Mouse (Mus musculus): Measurements from ENCODE around the gene Spata5.

Spata5 gene

DNA sequence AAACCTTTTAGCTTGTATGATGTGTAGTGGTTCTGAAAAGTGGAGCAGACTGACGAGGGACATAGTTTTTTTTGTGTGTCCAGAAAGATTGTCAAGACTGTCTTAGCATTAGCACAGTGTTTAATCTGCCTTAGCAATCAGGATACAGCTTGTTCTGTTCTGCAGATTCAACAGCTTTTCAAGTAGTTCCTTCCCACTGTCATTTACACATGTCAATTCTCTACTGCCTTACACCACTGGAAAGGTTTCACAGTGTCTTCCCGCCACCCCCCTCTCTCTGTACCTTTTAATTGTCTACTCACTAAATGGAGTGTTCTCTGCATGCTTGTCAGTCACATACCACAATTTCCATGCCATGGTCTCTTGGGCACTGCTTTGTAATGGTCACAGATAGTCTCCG lies 1.5 kb downstream of the Spata5 start:
- DNase-seq = no peak

DNA sequence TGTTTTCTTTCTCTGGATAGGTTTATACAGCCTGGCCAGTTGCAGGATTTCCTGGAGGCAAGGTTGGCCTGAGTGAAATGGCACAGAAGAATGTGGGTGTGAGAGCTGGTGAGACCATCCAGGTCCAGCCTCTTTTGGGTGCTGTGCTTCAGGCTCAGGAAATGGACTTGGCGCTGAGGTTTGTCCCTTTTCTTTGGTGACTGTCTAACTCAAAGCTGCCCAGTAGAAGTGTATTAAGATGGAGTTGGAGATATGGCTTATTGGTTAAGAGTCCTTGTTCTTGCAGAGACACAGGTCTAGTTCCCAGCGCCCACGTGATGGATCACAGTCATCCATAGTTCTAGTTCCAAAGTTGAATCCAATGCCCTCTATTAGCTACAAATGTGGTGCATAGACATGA lies 6.4 kb downstream of the Spata5 start:
- DNase-seq = no peak

DNA sequence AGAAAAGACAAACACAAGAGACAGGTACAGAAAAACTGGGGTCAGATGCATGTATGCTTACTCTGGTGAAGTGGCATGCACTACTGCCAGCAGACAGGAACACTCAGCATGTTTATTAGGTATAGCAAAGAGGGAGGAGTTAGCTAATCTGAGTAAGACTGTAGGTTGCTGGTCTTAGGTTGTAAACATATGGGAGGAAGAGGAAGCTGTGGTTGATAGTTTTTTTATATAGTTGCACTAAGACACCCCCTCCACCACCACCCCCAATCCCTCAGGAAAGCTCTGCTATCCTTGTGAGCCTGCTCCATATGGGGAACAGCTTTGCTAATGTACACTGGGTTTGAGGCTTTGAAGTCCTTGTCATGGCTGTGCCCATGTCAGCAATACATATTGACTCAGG lies 10.7 kb downstream of the Spata5 start:
- DNase-seq = no peak

DNA sequence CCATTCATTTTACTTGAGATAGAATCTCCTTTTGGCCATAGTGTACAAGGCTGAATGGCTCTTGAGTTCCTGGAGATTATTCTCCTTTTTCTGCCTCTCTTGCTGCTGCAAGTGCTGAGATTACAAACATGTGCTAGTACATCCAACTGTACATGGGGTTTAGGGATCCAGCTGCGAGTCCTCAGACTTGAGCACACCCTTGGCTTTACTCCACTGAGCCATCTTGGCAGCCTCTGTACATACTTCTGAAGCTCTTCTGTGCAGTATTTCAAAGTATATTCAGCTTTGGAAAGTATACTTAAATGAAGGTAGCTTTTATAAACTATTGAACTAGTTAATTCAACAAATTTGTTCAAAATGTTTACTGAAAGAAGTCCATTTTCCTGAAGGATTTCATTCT lies 20.1 kb downstream of the Spata5 start:
- DNase-seq = no peak

DNA sequence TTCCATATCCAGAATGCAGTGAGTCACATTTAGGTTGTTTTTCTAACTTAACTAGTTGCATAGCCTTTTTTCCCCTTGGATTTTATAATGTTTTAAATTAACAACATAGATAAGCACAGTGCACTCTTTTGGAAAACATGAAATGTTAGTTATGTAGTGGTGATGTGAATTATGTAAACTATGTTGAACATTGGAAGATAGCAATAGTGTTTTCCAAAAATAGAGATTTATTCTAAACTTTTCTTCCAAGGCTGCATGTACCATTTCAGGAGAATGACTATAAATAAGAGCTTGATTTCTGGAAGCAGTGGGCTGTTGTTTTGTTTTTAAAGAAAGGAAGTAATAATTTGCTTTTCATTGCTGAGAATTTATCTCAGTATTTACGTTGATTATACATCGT lies 23.7 kb downstream of the Spata5 start:
- DNase-seq = no peak

DNA sequence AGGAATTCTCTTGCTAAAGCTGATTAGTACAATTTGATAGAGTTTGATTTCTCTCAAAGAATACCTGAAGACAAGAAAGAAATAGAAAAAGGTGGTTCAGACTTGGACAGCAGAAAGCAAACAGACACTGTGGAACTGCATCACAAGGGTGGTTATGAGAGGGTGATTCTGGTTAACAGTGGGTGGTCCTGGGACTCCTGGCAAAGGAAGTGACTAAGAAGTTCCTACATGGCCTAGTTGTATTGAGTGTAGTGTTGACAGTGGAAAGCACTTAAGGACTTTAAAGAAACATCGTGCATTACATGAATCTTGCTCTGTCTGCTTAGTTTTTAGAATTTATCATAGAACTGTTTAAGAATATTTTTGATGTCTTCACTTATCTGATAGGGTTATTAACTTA lies 36.3 kb downstream of the Spata5 start:
- DNase-seq = no peak

DNA sequence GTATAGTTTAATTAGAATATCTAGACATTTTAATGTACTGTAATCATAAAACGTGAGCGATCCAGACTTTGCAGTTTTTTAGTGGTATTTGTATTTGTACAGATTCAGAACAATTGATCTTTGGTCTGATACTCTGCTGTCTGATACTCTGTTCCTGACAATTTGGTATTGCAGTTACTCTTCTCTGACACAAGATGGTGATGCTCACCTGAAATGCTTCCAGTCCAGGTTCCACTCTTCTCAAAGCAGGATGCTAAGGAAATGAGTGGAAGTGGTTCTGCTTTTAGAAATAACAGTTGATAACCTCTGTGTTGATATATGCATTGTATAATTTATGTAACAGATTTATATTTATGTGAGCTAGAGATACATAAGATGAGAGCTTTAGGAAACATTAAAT lies 48.5 kb downstream of the Spata5 start:
- no peak for DNase-seq

DNA sequence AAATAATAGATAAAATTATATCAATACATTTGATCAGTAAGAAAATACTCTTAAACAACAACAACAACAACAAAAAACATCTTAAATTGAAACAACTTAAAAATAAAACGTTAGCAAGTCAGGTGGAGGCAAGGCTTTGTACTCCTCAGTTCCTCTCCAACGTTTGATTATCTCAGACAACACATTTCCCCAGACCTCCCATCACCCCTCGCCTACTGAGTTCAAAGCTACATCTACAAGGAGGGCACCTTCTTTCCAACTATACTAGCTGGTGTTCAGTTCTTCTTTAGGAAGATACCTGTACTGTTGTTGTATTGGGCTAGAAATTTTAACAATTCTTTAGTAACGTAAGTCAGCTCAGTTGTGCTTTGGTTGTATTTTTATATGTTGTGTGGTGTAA lies 49.7 kb downstream of the Spata5 start:
- DNase-seq = no peak

DNA sequence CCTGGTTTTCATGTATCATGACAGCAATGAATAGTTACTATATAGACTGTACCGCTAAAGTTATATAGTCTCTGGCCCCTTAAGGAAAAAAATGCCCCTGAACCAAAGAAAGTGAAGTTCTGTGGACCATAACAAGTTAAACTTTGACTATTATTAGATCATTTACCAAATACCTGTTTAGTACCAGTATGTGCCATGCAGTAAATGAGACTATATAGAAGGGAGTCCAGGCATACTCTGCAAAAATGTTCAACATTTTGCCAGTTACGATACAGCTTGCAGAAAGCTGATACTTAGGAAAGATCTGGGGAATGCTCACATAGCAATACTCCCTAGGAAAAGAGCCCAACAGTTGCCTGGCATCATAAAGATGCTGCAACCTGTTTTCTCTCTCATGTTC lies 51.2 kb downstream of the Spata5 start:
- DNase-seq = no peak

DNA sequence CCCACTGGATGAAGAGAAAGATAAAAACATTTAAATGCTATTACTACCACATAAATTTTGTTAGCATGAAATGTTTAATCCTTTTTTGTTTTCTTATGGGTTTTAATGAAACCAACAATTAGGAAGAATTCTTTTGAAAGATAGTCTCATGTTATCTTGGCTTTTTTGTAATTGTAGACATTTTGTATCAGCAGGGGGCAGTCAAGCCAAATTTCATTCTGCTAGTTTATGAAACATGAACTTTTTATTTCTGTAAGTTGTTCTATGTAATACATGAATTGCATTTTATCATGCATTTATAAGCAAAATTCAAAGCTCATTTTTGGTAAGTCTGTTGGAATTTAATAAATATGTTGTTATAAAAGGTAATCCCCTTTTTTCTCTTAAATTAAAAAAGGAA lies 52.8 kb downstream of the Spata5 start:
- DNase-seq = no peak

DNA sequence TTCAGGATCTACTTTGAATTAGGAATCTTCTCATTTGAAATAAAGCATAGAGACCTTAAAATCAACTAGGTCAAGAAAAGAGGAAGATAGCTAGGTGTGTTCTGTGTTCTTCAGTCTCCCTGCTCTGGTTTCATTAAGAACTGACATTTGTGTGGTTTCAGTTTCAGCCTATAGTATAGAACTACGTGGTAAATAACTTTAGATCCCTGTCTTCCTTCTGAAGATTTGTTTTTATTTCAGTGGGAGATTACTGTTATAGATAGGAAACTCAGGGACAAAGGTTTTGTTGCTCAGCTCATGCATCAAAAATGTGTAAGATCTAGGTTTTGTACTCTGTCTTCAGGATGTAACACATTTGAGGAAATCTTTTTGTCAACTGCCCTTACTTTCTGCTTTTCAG lies 56.8 kb downstream of the Spata5 start:
- no peak for DNase-seq

DNA sequence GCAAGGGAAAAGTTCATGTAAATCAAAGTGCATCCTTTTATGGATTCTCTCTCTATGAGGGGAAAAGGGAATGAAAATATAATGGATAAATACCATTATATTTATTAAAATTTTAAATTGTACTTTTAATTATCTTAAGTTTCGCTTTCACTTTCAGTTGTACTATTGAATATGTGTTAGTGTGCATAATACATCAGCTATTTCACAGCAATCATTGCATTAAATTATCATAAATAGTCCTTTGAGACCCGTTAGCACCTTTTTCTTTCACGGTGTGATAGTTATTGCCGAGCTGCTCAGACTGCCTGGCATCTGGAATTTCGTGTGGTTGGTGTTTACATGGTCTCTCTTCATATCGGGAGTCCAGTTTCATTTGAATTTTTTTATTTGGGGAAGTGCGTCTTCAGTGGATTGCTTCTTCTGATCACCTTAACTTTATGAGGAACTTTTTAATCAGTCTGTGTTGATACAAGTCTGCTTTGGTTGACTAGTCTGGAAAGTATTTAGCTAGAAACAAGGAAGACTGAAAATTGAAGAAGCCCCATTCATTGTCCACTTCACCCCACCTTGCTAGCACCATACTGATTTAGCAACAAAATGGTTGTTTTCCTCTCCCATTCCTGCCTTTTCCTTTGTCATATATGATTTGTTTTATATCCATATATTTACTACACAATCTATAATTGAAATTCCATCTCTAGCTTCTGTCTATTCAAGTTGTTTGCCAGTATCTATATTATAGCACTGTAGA lies 57.9 kb downstream of the Spata5 start:
- DNase-seq = no peak

DNA sequence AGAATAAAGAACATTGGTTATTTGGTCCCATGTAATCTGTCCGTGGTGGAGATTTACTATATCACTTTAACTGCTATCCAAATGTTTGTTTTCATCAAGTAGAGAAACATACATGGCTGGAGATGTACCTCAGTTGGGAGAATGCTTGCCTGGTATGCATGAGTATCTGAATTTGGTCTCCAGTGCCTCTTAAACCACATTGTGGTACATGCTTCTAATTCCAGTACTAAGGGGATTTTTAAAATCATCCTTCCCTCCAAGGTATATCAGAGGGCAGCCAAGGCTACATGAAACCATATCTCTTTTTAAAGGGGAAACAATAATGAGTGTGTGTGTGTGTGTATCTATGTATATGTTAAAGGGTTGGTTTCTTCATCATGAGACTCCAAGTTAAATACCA lies 60.1 kb downstream of the Spata5 start:
- no peak for DNase-seq

DNA sequence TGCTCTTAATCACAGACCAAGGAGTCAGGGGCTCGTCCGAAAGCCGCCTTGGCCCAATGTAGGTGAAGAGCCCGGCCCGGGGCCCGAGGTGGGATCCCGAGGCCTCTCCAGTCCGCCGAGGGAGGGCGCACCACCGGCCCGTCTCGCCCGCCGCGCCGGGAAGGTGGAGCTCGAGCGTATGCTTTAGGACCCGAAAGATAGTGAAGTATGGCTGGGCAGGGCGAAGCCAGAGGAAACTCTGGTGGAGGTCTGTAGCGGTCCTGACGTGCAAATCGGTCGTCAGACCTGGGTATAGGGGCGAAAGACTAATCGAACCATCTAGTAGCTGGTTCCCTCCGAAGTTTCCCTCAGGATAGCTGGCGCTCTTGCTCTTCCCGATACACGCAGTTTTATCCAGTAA lies 61.6 kb downstream of the Spata5 start:
- no peak for DNase-seq

DNA sequence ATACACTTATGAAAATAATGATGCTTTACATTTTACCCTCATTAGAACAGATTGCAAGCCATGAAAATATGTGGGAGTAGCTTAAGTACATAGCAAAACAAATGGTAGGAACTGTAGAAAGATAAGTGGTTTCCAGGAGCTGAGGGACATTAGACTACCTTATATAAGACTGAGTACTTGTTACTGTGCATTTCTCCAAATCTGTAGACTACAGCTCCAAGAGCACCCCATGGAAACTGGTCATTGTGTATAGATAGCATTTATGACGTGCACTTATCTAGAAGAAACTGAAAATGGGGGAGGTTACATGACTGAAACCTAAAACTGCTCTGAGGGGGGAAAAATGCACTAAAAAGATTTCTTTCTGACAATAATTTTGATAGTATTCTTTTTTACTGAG lies 63.0 kb downstream of the Spata5 start:
- no peak for DNase-seq

DNA sequence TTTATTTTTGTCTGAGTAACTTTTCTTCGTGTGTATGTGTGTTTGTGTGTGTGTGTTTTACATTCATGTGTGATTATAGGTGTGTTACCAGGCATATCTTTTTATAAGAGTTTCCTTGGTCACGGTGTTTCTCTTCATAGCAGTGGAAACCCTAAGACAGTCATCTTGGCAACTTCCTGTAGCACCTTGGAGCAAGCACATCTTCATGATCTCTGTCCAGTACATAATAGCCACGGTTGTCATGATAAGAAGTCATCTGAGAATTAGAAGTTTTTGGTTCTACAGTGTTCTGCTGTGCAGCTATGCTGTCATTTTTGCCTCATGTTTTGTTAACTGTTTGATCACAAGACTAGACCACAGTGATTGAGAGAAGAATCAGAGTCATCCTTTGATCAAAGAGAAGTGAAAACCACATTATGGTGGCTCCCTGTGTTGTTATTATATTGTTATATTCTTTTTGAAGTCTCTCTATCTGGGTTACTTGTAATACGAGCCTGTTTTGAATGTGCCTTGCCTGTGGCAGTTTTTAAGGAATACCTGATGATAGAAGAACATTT lies 64.1 kb downstream of the Spata5 start:
- no peak for DNase-seq

DNA sequence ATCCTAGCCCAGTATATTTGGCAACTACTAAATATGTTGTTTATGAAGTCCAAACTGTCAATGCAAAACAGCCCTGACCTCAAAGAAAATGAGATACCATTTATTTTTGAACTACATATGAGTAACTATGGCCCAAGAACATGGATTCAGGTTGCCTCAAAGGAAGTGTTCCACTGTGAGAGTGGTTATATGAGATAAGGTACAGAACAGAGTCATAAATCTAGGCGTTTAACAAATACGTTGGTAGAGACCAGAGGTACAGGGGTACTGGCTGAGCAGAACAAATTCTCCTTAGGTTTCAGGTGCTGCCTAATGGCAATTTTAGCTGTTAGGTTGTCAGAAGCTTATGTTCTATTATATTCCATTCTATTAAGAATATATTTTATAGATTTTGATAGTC lies 67.9 kb downstream of the Spata5 start:
- no peak for DNase-seq

DNA sequence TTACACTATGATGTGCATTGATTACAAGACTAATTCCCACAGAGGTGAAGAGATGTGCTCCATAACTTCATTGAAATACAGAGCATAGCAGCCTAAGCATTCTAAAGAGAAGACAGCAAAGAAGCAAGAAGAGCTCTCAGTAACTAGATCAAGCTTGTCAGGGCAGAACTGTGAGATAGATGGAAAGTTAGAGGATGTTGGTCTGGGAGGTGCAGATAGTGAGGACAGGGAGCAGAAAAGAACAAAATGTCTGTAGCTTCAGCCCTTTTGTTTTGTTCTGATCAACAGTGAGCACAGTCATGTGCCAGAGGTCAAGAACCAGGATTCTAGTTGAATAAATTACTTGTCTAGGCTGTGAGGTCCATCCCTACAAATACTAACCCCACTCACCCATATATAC lies 68.5 kb downstream of the Spata5 start:
- DNase-seq = no peak

DNA sequence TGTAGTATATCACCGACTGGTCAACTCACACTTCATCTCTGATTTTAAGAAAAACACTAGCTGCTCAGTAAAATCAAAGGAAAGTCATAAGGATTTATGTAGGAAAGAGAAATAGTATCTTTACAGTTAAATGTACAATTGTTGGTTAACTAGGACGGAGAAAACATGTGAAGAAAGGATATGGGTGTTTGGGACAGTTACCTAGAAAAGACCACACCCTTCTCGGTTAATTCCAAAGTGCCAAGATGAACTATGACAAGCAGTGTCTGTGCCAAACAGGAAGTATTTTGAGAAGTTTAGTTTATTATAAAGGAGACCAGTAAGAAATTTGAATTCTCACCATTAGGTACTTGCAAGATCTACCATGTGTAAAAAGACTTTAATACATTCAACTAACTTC lies 70.3 kb downstream of the Spata5 start:
- no peak for DNase-seq

DNA sequence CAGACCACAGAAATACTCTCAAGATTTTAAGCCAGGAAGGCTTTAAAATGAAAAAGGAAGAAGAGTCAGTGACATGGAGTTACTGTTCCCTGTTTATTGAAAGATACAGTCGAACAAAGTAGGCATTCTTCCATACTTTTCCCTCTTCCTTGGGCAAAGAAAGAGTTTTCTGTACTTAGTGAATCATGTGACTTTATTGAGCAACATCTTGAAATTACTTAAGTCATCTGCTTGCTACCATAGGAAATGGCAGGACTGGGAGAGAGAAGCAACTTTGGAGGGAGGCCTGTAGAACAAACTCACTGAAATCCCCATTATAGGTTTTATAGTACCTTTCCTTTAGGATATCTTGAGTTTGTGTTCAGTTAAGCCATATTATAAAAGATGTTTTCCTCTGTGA lies 81.2 kb downstream of the Spata5 start:
- no peak for DNase-seq

DNA sequence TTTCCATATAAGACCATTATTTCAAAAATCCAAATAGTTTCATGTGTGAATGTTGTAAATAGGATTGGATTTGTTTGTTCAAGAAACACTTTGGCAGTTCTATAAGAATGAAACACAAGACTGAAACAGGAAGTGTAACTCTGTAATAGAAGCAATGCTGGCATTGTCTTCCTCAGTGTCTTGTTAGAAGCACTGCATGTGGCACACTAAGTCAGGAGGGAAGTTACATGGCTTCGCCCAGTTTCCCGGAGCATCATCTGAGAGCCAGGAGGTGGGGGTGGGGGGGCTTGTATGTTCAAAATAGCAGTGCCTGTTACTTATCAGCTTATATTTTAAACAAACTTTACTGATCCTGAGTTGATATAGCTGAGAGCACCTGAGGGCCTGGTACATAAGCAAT lies 82.9 kb downstream of the Spata5 start:
- DNase-seq = no peak

DNA sequence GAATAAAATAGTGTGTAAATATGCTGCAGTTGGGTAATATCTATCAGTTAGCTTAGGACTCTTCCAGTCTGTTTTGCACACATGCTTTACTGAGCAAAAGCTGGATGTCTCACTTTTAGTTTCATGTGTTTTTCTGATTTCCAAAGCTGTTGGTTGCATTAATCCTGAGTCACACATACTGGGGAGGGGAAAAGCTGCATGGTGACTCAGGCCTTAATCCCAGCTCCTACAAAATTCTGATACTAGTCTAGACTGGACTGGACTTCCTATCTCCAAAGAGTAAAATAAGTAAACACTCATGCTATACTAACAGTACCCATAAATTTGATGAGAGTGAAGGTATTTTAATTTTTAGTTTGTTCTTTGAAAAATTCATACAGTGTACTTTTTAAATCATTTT lies 84.2 kb downstream of the Spata5 start:
- no peak for DNase-seq

DNA sequence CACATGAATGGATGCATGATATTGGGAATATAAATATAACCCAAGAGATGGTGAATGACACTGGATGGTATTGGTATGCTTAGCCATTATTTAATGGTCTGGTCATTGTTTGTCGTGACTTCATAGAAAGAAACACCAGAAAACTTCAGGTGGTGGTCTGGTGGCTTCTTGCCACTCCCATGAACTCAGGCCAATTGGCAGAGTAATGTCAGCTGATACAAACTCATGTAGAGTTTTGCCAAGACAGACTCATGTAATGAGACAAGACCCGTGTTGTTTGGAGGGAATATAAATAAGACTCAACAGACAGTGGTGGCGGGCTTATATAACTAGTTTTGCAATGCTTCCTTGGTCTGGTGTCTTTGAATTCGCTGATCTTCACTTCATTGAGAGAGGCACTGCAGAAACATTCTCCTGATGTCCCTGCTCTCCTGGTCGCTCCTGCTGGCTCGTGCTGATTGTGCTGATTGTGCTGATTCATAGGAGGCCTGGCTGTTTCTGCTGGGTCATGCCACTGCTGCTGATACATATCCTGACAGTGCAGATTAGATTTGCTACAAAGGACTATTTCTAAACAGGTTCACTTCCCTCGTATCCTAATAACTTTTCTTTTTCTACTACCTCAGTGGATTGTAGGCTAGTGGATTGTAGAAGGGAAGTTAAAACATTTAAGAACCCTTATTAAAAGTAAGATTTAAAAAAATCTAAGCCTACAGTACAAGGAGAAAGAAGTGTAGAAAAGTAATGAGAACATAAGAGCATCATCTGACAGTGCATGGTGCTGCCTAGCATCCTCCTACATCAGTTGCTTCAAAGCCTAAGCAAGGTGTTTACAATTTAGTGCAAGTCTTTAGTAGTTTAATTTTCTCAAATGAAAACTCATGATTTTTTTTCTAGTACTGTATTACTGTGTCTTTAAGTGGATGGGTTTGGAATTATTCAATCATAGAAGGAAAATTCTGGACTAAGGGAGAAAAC lies 90.6 kb downstream of the Spata5 start:
- DNase-seq = no peak

DNA sequence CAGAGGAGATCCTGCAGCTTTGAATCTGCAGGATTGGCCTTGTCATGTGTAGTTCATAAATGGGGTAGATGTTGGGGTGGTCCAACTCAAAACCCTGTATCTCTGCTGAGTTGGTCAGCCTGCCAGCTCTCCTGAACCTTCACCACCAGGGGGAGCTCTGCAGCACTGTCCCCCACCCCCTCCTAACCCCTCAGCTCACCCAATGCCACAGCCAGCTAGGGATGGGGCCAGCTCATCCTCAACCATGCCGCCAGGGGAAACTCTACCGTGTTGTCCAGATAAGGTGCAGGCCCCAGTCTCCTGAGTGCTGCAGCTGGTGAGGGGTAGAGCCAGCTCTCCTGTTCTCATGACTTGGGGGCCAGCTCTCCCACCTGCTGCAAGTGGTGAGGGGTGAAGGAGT lies 95.8 kb downstream of the Spata5 start:
- DNase-seq = no peak

Data from cerebellum, adult 11-12 months (tissue).